Mouse (Mus musculus): Measurements from ENCODE around the gene Pdgfc. TPM values are rescaled to one million over a fixed set of nuclear protein-coding genes. Genes with fewer than 3 reads are reported as not detected.

Gene Pdgfc
- polyA plus RNA-seq, 1 experiment, result not detected

- Histone ChIP-seq H3K36me3 (ENCODE audit: control insufficient read depth) (no peaks in the 10 kb centered on the region), H3K4me1 (ENCODE audit: control insufficient read depth) (no peaks in the 10 kb centered on the region), H3K27me3 (ENCODE audit: control insufficient read depth) (no peaks in the 10 kb centered on the region), H3K9me3 (ENCODE audit: control insufficient read depth, low read length) (no peaks in the 10 kb centered on the region), H3K4me3 (replicated peaks) (no peak overlapping the region)
- TF ChIP-seq TAL1 (IDR thresholded peaks at IDR 0.05; ENCODE audit: low read length), result no peak
- TF ChIP-seq GATA1 (IDR thresholded peaks at IDR 0.05; ENCODE audit: low read length), result no peak
Observed at GRCm38 (mm10) chr3:81160457-81161165, 124.4 kb downstream of the Pdgfc start.

- Histone ChIP-seq H3K9me3 (ENCODE audit: control insufficient read depth, low read length) (no peaks in the 10 kb centered on the region), H3K4me3 (replicated peaks) (no peak overlapping the region), H3K36me3 (ENCODE audit: control insufficient read depth) (no peaks in the 10 kb centered on the region), H3K4me1 (ENCODE audit: control insufficient read depth) (no peaks in the 10 kb centered on the region), H3K27me3 (ENCODE audit: control insufficient read depth) (no peaks in the 10 kb centered on the region)
- no peak for TF ChIP-seq GATA1 (IDR thresholded peaks at IDR 0.05; ENCODE audit: low read length)
- TF ChIP-seq TAL1 (IDR thresholded peaks at IDR 0.05; ENCODE audit: low read length), result no peak
Observed at GRCm38 (mm10) chr3:81162129-81162528, 125.9 kb downstream of the Pdgfc start.

GRCm38 (mm10) chr3:81164091-81164490 is 127.9 kb downstream of the Pdgfc start:
- Histone ChIP-seq H3K27me3 (ENCODE audit: control insufficient read depth) (no peaks in the 10 kb centered on the region), H3K4me3 (replicated peaks) (no peak overlapping the region), H3K9me3 (ENCODE audit: control insufficient read depth, low read length) (no peaks in the 10 kb centered on the region), H3K4me1 (ENCODE audit: control insufficient read depth) (no peaks in the 10 kb centered on the region), H3K36me3 (ENCODE audit: control insufficient read depth) (no peaks in the 10 kb centered on the region)
- TF ChIP-seq TAL1 (IDR thresholded peaks at IDR 0.05; ENCODE audit: low read length), result no peak
- no peak for TF ChIP-seq GATA1 (IDR thresholded peaks at IDR 0.05; ENCODE audit: low read length)

- no peaks in the 10 kb centered on the region for H3K27me3 ChIP-seq (ENCODE audit: control insufficient read depth)
Observed at GRCm38 (mm10) chr3:81170073-81170809, 134.0 kb downstream of the Pdgfc start.

GRCm38 (mm10) chr3:81174832-81175231 is 138.6 kb downstream of the Pdgfc start:
- H3K4me1 ChIP-seq (ENCODE audit: control insufficient read depth), result no peaks in the 10 kb centered on the region

More at GRCm38 (mm10) chr3:81170073-81170809, 134.0 kb downstream of the Pdgfc start:
- Histone ChIP-seq H3K4me1 (ENCODE audit: control insufficient read depth) (no peaks in the 10 kb centered on the region), H3K36me3 (ENCODE audit: control insufficient read depth) (no peaks in the 10 kb centered on the region), H3K9me3 (ENCODE audit: control insufficient read depth, low read length) (no peaks in the 10 kb centered on the region), H3K4me3 (replicated peaks) (no peak overlapping the region)
- TF ChIP-seq GATA1 (IDR thresholded peaks at IDR 0.05; ENCODE audit: low read length) (no peak), TAL1 (IDR thresholded peaks at IDR 0.05; ENCODE audit: low read length) (no peak)

GRCm38 (mm10) chr3:81181319-81182013 is 145.2 kb downstream of the Pdgfc start:
- Histone ChIP-seq H3K4me3 (replicated peaks) (no peak overlapping the region), H3K27me3 (ENCODE audit: control insufficient read depth) (no peaks in the 10 kb centered on the region), H3K9me3 (ENCODE audit: control insufficient read depth, low read length) (no peaks in the 10 kb centered on the region), H3K4me1 (ENCODE audit: control insufficient read depth) (no peaks in the 10 kb centered on the region), H3K36me3 (ENCODE audit: control insufficient read depth) (no peaks in the 10 kb centered on the region)
- TF ChIP-seq TAL1 (IDR thresholded peaks at IDR 0.05; ENCODE audit: low read length), result no peak
- TF ChIP-seq GATA1 (IDR thresholded peaks at IDR 0.05; ENCODE audit: low read length), result no peak

More at GRCm38 (mm10) chr3:81174832-81175231, 138.6 kb downstream of the Pdgfc start:
- H3K9me3 ChIP-seq (ENCODE audit: control insufficient read depth, low read length), result no peaks in the 10 kb centered on the region
- H3K36me3 ChIP-seq (ENCODE audit: control insufficient read depth), result no peaks in the 10 kb centered on the region
- no peak overlapping the region for H3K4me3 ChIP-seq (replicated peaks)
- TF ChIP-seq GATA1 (IDR thresholded peaks at IDR 0.05; ENCODE audit: low read length), result no peak
- TF ChIP-seq TAL1 (IDR thresholded peaks at IDR 0.05; ENCODE audit: low read length), result no peak
- no peaks in the 10 kb centered on the region for H3K27me3 ChIP-seq (ENCODE audit: control insufficient read depth)

GRCm38 (mm10) chr3:81196937-81197336 is 160.7 kb downstream of the Pdgfc start:
- Histone ChIP-seq H3K4me3 (replicated peaks) (no peak overlapping the region), H3K27me3 (ENCODE audit: control insufficient read depth) (no peaks in the 10 kb centered on the region), H3K4me1 (ENCODE audit: control insufficient read depth) (no peaks in the 10 kb centered on the region), H3K9me3 (ENCODE audit: control insufficient read depth, low read length) (no peaks in the 10 kb centered on the region), H3K36me3 (ENCODE audit: control insufficient read depth) (no peaks in the 10 kb centered on the region)
- TF ChIP-seq GATA1 (IDR thresholded peaks at IDR 0.05; ENCODE audit: low read length), result no peak
- TF ChIP-seq TAL1 (IDR thresholded peaks at IDR 0.05; ENCODE audit: low read length), result no peak

- Histone ChIP-seq H3K36me3 (ENCODE audit: control insufficient read depth) (no peaks in the 10 kb centered on the region), H3K4me1 (ENCODE audit: control insufficient read depth) (no peaks in the 10 kb centered on the region), H3K9me3 (ENCODE audit: control insufficient read depth, low read length) (no peaks in the 10 kb centered on the region), H3K4me3 (replicated peaks) (no peak overlapping the region), H3K27me3 (ENCODE audit: control insufficient read depth) (no peaks in the 10 kb centered on the region)
- no peak for TF ChIP-seq GATA1 (IDR thresholded peaks at IDR 0.05; ENCODE audit: low read length)
- no peak for TF ChIP-seq TAL1 (IDR thresholded peaks at IDR 0.05; ENCODE audit: low read length)
Observed at GRCm38 (mm10) chr3:81197644-81198043, 161.4 kb downstream of the Pdgfc start.

GRCm38 (mm10) chr3:81200647-81201046 is 164.4 kb downstream of the Pdgfc start:
- TF ChIP-seq GATA1 (IDR thresholded peaks at IDR 0.05; ENCODE audit: low read length) (no peak), TAL1 (IDR thresholded peaks at IDR 0.05; ENCODE audit: low read length) (no peak)
- Histone ChIP-seq H3K4me1 (ENCODE audit: control insufficient read depth) (no peaks in the 10 kb centered on the region), H3K4me3 (replicated peaks) (no peak overlapping the region), H3K27me3 (ENCODE audit: control insufficient read depth) (no peaks in the 10 kb centered on the region), H3K36me3 (ENCODE audit: control insufficient read depth) (no peaks in the 10 kb centered on the region), H3K9me3 (ENCODE audit: control insufficient read depth, low read length) (no peaks in the 10 kb centered on the region)

Data from erythroblast, embryonic 14.5 days (primary cell).